Mouse (Mus musculus) activated CD4-positive, CD25-positive, alpha-beta regulatory T cell, adult 4 months (primary cell): ENCODE data around the gene Gcg. TPM values are rescaled to one million over a fixed set of nuclear protein-coding genes. Genes with fewer than 3 reads are reported as not detected.

Experiments
- ATAC-seq: one replicate; pipeline ENCODE4 v1.8.0; 2017
- polyA plus RNA-seq, 2 experiments: library from polyadenylated mRNA; unstranded; fragments of 100-300 nt; shearing (Covaris generic); gene quantifications; one replicate each; pipeline ENCODE4 v1.2.1; 2017

Gene Gcg
- polyA plus RNA-seq, result not detected

DNA sequence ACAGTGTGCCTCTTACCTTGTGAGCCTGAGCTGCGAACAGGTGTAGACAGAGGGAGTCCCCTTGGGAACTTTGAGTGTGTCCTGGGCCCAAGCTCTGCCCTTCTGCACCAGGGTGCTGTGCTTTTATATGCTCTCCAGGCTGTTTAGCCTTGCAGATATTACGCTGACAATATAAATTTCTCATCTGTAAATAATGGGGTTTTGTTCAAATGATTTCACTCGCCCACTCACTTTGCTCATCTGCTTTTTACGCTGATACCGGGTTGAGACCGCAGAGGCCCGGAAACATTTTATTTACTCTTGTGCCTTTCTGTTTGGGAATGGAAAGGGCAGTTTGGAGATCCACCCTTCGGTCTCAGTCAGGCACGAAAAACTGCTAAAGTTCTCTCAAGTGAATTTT is at the start of gene Gcg:
TSS of gene Gcg (minus strand) at position 101 of the 400 bp plus-strand sequence.
- no peak for ATAC-seq

DNA sequence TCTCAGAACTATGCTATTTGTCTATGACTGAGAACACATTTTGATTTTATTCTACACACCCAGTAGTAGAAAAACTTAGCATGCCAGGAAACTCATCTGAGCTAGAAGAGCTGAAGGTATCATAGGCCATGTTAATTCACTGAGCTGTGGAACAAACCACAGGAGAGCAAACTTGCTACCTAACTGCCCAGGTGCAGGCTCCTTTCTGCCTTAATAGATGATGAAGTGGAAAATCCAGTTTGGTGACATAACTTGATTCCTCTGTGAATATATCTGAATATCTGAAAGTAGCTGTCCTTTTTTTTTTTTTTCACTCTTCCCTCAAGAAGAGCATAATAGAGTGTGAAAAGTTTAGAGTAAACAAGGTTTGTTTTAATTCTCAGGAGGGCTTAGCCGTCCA is 47.6 kb upstream of the Gcg start:
- no peak for ATAC-seq

DNA sequence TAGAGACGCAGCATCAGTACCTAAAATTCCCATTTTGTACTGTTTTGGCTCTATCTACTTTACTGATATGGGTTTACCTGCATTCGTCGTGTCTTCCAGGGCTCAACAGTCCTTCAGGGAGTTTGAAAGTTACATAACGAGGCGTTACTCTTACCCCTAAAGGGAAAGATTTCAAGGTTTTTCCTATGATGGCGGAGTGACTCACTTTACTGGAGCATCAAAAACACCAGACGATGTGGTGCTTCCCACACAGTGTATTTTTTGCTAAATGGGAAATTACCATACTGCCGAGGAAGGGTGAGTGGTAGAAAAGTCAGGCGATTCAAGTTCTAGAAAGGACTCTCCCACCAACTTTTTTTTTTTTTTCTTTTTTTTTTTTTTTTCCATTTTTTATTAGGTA is 42.9 kb upstream of the Gcg start:
- ATAC-seq, result no peak

DNA sequence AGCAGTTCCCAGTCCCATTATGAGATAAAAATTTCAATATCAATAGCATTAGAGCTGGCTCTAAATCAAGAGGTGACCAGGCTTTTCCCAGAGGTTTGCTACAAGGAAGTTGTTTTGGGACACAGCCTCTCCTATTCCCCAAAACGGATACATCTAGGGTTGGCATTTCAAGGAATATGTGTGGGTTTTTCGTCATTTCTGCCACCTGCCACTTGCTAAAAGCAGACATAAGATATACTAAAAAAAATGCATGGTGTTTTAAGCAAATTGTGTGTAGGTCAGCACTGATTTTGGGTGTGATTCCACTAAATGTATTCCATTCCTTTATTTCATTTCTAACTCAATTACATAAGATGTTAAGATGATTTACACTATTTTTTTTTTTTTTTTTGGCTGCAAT is 34.3 kb upstream of the Gcg start:
- ATAC-seq, result no peak

DNA sequence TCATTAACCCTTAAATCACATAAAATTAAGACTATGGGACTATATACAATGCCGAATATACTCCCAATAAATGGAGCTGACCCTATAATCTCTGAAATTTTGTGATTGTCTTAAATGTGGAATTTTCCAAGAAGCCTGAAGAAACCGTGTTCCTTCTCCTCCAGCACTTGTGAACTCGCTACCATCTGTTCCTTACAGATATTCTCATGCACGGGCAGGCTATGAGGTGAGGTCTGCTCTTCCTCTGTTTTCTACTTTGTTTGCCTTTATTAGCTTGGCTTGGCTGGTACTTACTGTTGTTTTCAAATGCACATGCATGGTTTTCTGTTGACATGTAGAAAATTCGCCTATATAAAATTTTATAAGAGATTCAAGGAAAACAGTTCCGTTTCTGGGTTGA is 31.0 kb upstream of the Gcg start:
- no peak for ATAC-seq

DNA sequence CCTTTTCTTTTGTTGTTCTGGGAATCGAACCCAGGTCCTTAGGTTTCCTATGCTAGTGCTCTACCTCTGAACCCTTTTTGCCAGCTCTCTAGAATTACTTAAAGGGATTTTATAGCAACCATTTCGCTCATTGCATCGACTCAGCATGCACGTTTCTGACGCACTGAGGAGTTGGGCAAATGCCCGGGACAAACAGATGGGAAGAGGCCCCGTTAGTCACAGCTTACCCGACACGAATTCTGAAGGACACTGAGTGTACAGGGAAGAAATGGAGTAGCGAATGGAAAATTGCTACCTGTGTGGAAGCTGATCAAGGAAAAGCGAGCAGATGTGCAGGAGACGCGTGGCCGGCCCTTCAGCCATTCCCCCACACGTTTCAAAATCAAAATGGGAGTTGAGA is 30.0 kb upstream of the Gcg start:
- no peak for ATAC-seq

DNA sequence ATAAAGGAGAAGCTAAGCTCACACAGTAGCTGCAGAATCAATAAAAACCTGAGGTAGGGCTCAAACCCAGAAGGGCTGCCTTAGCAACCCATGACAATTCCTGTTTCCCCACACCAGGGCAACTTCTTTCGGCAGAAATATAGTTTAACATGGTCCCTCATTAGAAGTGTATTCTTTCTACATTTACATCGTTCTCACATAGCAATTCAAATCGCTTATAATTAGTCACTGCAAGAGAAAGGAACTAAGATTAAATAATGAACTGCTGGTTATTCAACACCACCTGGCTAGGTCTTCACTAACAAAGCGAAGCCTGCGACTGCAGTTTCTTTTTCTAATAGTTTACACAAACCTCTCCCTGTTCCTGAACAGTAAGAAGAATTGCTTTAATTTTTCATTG is 23.7 kb upstream of the Gcg start:
- no peak for ATAC-seq

DNA sequence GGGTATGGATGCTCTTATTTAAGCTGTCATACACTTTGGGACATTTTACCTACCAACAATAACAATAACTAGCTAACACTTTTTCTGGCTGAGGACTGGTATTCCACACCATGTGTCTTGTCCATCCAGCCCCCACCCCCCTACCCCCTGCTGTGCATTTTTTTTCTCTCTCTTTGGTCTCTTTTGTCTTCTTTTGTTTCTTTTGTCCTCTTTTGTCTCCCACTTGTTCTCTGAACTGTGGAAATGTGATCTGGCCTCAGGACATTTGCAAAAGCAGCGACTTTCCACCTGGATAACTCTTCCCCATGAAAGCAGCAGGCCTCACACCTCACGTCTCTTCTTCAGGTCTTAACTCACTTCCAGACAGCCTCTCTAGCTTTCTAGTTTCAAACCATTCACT is 23.0 kb upstream of the Gcg start:
- ATAC-seq, result no peak

DNA sequence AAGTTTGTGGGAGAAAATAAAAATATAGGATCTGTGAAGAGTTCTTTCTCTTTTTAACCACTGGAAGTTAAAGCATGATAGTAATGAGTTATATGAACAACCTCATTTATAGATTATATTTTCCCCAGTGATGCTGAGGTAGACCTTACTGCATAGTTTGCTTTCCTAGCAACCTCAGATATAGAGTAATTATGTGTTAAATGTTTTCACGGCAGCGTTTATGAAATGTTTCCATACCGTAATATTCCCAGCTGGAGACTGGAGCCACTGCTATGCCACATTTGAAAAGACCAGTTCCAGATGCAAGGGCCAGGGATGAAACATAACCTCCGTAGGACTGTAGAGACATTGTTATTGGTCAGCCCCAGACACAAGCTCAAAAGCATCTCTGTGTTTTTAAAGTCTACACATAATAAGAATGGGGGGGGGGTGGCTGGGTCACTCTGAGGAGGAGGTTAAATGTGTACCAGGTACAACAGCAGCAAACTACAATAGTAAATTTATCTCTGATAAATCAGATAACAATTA is 20.9 kb upstream of the Gcg start:
- ATAC-seq, result no peak

DNA sequence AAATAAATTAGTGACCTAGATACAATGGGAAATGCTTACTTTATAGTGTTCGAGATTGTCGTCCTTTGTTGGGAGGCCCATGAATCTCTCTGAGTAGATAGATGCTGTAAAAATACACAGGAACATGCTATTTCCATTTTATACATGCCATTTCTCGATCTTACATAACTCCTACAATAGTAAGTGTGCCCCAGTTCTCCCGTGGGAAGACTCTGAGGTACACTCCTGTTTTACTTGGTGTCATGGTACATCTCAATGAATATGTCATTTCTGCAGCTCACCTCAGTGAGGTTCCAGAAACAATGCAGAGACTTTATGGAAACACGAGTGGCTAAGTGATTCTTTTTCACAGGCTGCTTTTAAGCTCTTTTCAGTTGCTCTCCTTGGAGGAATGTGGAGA is 19.9 kb upstream of the Gcg start:
- no peak for ATAC-seq

DNA sequence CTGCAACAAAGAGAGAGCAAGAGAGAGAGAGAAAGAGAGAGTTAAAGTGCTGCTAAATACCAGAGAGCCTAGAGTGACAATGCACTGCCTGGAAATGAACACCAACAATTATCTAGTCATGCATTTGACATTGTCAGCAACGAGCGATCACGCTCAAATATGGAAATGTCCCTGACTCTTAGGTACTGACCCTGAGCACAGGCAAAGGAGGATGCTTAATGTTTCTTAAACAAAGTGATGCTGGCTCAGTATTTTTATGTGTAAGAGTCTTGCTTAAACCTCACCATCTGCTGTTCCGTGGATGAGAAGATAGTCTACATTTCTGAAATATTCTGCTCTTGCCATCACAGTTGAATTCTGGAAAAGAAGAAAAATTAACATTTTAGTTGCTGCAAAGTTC is 19.1 kb upstream of the Gcg start:
- ATAC-seq, result no peak

DNA sequence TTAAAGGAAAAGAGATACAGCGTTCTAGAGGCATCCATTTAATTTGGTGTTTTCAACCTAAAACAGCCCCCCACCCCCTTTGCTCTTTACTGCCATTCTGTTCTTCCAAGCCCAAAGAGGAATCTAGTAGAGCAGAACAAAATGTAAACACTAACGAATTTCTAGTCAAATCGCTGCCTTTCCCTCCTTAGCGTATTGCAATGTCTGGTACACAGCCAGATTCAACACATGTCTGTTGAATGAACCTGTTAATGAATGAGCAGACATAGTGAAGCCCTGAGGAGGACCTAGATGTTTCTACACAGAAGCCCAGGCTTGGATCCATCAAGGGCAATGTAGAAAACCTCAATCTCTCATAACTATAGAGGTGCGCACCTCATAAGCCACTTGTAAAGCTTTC is 15.4 kb upstream of the Gcg start:
- ATAC-seq, result no peak

DNA sequence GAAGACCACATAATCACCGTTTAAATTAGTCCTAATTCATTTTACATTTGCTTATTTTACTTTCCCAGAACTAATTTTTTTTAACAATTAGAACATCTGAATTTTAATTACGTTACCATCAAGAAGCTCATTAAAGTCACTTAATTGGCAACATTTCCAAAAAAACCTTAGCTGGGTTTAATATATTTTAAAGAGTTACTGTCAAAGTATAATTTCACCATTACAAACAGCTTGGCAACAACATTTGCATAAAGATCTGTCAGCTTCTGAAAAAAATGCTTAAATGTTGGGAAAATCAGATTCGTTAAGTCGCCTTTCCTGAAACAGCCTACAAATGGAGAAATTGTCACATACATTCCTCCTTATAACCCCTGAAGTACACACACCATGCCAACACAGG is 14.6 kb upstream of the Gcg start:
- no peak for ATAC-seq

DNA sequence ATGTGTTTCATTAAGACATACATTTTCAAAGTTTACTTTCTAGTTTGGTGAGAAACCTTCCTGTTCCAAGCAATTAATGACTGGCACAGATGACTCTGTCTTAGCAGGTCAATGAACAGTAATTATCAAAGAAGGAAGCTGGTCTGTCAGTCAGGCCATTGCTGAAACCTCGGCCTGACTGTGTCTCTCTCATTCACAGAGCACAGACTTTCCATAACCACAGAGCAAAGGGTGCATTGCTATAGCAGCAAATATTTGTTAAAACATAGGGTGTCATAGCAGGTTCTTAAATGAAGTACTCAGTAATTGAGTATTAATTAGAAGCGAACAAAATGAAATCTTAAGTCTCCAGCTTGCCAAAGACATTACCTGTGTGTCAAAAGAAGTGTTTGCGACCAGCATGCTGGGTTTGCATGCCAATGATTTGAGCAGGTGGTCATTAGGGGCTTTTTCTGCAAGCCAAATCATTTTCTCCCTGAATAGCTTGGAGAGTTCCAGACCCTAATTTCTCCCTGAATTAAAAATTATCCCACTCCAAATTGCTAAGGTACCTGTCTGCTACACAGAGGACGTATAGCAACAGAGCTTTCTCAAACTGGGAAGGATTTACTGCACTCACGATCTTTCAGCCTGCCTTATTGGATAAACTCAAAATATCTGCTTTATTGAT is 14.0 kb upstream of the Gcg start:
- ATAC-seq, result no peak

DNA sequence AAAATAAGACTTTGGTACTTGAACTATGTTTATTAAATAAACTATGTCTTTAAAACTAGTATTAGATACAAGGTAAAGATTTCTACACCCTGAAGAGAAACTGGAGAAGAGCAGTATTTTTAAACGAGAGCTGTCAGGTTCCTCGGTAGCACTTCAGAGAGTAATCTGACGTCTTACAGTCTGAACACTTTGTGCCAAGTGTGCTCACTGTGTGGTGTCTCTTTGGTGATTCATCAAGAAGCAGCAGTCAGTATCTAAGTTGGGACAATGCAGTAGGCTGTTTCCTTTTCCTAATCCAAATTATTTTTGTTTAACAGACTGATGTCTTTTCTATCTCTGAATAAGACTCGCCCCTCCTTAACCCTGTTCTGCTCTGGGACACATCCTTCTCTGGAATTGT is 12.0 kb upstream of the Gcg start:
- ATAC-seq, result no peak

DNA sequence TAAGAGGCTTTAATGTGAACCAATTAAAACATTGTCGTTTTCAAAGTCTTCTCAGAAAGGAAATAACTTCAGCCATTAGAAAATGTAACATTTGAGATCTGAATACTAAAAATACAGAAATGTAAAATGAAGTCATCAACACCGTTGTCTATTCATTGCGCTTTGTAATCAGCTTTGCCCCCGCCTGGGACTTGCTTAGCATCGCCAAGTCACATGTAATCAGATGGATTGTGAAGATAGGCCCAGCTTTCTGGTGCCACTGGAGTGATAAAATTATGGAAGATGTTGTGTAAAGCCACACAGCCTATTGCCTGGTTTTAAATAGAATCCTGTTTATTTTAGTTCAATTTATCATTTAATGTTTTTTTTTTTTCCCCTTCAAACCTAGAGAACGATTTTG is 6.4 kb upstream of the Gcg start:
- no peak for ATAC-seq

DNA sequence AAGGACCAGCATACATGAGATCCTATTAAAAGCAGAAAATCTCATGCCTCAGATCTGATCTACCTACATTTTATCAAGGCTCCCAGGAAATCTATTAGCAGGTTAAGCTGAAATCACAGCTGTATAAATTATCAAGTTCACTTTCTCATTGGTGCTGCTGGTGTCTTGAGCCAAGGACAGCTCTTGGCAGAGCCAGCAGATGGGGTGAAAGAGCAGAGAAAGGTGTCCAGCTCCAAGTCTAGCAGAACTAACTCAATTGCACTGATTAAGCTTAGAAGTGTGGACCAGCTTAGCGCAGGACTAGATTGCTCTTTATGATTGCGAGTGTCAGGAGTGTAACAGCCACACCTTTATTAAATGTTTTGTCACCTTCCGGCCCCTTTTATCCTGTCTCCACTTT is 1.5 kb upstream of the Gcg start:
- no peak for ATAC-seq

DNA sequence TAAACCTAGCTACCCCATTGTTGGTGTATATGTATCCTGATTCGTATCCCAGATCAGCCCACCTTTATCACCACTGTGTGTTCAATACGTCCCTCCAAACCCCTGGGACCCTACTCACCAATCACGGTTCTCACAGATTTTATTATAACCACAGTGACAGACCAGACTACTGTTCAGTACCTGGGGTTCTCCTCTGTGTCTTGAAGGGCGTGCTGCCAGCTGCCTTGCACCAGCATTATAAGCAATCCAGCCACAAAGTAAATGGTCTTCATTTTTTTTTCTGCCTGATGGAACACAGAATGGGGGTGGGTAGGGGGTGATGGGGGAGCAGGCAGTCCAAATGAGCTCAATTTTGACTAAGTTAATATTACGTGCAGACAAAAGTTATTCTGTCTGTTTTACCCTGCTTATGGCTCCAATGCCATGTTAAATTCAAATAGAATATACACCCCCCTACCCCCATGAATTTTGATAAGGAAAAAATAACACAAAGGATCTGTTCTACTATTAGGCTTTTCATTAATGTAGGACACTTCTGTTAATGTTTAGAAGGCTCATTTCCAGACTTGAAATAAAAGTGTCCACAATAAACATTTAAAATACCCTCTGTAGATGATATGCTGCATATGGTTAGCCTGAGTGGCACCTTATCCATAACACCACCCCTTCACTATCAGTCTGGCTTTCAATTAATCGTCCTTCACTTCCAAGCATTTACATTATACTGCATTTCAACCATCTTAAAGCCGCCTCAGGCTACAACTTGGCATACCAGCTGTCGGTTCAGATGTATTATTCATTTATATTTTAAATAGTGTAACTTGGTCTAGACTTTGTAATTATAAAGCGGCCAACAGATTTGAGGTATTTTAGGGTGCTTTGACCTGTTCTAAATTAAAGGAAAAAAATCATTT is 2.9 kb downstream of the Gcg start:
- no peak for ATAC-seq

DNA sequence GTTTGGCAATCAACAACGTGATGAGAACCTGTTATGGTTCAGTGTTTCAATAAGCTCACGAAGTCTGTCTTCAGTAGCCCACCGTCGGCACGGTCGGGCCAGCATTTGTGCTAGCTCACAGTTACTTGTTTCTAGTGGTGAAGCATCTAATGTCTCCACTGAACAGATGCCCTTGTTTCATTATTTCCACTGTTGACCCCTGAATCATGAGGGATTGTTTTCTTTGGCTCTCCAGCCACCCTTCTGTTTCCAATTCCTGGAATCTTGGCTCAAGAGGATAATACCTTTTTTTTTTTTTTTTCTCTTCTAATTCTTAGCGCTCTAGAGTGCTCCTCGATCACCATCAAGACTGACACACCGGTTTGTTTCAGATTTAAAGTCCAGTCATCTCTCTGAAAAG is 13.9 kb downstream of the Gcg start:
- ATAC-seq, result no peak

DNA sequence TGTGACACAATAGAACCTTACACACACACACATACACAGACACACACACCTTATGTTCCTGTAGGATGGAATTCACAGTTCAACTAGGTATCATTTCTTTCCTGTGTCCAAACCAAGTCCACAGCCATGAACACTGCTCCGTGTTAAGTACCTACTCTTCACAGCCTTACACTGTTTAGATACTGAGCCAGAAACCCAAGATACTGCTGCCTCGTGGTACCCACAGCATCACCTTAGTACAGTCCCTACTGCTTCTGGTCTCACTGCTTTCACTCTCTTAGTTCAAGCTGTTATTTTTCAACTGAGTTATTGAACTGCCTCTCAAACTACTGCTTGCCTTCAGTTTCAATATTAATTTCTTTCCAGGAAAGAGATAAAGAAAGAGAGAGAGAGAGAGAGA is 20.2 kb downstream of the Gcg start:
- peak; percentile 36 for ATAC-seq

DNA sequence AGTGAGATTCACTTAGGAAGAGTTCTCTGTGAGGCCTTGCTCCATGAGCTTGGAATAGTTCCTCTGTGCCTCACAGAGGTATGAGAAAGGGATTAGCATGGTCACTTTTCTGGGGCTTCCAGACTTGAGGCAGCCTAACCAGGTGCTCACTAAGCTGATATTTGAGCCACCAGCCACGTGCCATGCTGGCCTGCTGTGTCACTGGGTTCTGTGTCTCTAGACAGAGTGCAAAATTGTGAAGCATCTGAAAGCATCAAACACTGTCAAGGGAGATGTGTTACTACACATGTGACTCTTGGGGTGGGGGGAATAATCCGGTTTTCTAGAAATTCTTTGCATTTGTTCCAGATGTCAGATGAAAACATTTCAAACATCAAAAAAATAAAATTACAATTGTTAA is 21.3 kb downstream of the Gcg start:
- ATAC-seq, result no peak

DNA sequence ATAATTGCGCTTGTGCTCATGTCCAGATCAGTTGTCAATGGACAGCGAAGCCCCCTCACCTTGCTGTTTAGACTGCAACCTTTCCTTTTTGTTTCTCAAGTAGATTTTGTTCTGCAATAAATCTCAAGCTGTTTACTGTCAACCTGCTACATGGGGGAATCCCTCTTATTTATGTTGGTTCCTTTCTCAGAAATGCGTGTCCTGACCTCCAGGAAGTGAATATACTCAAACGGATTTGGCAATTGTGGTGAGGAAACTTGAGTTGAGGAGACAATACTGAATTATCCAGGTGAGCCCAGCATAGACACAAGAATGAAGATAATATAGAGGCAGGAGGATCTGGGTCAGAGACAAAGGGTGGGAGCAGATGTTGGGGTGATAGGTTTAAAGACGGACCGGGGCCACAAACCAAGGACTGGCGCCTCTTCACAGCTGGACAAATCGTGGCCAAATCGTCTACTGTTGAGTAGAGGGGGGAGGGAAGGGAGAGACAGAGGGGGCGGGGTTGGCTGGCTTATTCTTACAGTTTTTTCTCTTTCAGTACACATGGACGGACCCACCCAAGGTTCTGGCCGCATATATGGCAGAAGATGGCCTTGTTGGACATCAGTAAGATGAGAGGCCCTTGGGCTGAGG is 22.5 kb downstream of the Gcg start:
- ATAC-seq, result peak; percentile 38

DNA sequence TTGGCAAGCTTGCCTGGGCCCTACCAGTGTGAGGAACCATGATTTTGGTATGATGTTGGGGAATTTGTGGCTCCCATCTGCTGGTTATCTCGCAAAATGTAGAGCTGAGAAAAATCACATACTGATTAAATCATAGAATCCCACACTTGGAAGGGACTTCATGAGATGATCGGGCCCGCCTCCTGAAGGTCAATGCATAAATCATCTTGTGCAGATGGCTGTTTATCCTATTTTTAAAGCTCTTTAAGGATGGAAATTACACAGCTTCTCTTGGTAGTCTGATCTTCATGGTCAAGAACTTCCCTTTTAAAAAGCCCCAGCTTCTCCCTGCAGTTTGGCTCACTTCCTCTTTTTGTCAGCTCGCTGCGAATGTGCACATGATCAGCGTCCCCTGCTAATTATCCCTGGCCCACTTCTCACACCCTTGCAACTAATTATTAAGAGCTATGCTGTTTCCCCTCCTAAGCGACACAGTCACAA is 23.2 kb downstream of the Gcg start:
- no peak for ATAC-seq
